Mouse (Mus musculus): ENCODE results near the gene Mettl24.

DNA sequence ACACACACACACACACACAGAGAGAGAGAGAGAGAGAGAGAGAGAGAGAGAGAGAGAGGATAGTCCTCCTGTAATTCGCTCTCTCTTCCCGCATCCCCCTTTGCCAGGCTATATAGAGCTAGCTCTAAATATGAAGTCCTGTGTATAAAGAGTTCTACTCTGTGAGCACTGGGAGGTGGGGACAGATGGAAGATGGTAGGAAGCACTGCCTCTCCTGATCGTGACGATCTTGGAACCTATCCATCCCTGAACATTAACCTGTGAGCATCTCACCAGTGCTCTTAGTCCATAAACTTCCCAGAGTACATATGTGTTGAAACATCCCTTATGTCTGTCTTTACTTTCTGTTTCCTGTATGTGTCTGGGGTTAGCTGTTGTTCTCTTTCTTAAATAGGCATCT is 3.9 kb downstream of the Mettl24 start:
- TF ChIP-seq CTCF (IDR thresholded peaks at IDR 0.05; ENCODE audit: borderline replicate concordance, insufficient read depth, low read depth, low read length) = no peak
- TF ChIP-seq POLR2A (IDR thresholded peaks at IDR 0.05; ENCODE audit: borderline replicate concordance, insufficient read depth, low read length) = no peak

All from cerebellum, adult 2 months (tissue).